Mouse (Mus musculus) heart, adult 2 months (tissue): ENCODE measurements around the gene Cel. TPM values are rescaled to one million over a fixed set of nuclear protein-coding genes. Genes with fewer than 3 reads are reported as not detected.

Experiments used
- DNase-seq, 2 experiments: peaks; one replicate each; pipeline ENCODE4 v3.0.0; 2021
- H3K27ac ChIP-seq: fragments of 200-600 bp; 2 replicates; pipeline ENCODE4 v1.8.1; 2022
- H3K27me3 ChIP-seq: fragments of 200-500 bp; 2 replicates; pipeline ENCODE4 v1.6.1; 2012; ENCODE audit warnings: mild to moderate bottlenecking, low read length, inconsistent platforms, mixed read lengths; ENCODE audit not compliant: control insufficient read depth, insufficient read depth
- H3K36me3 ChIP-seq: fragments of 200-500 bp; 2 replicates; pipeline ENCODE4 v1.6.1; 2012; ENCODE audit warnings: low read length, inconsistent platforms; ENCODE audit not compliant: control insufficient read depth, insufficient read depth
- H3K4me1 ChIP-seq: fragments of 200-500 bp; 2 replicates; pipeline ENCODE4 v1.6.1; 2011; ENCODE audit warnings: low read length; ENCODE audit not compliant: control insufficient read depth, insufficient read depth
- H3K4me3 ChIP-seq: fragments of 200-600 bp; 2 replicates; pipeline ENCODE4 v1.8.1; 2022
- H3K79me2 ChIP-seq: fragments of 200-500 bp; replicated peaks from 2 replicates; pipeline ENCODE4 v1.6.1; 2012; ENCODE audit warnings: mild to moderate bottlenecking, inconsistent platforms, low read length, moderate library complexity, mixed read lengths; ENCODE audit not compliant: control insufficient read depth, insufficient read depth
- H3K9ac ChIP-seq: fragments of 200-500 bp; 2 replicates; pipeline ENCODE4 v1.6.1; 2012; ENCODE audit warnings: low read depth, mild to moderate bottlenecking, control low read depth, inconsistent platforms, low read length, mixed read lengths
- CTCF ChIP-seq: fragments of 200-600 bp; IDR thresholded peaks from 2 replicates; pipeline ENCODE4 v1.8.1; 2022; ENCODE audit warnings: antibody characterized with exemption, mild to moderate bottlenecking, moderate library complexity
- EP300 ChIP-seq: fragments of 200-500 bp; IDR thresholded peaks from 2 replicates; pipeline ENCODE4 v1.6.1; 2011; ENCODE audit warnings: low read depth, low read length, control low read depth; ENCODE audit not compliant: insufficient read depth
- POLR2A ChIP-seq: fragments of 200-500 bp; IDR thresholded peaks from 2 replicates; pipeline ENCODE4 v1.6.1; 2011; ENCODE audit warnings: mild to moderate bottlenecking, low read depth, low read length, control low read depth; ENCODE audit not compliant: insufficient read depth
- WGBS: fragments of 180-500 bp; shearing (Covaris S2); methylation state at CpG from one replicate; pipeline ENCODE4 v1.1.7; 2018; 5-methylcytosine and 5-hydroxymethylcytosine counted together
- intact Hi-C: fragments of 180-260 bp; cut with DNase I; formaldehyde crosslinking; loops from one replicate; pipeline ENCODE4 v1.15.1; 2025
- polyA plus RNA-seq: library from polyadenylated mRNA; depleted of rRNA; stranded (reverse); fragments of >200 nt; gene quantifications from 2 replicates; pipeline ENCODE4 v1.2.3, GENCODE M21; 2012
- total RNA-seq, 2 experiments: library from RNA; stranded (reverse); gene quantifications; 2 replicates each; pipeline ENCODE4 v1.2.3; 2021

The Cel gene
- total and polyA plus RNA-seq, 3 experiments = not detected

- no peaks in the 10 kb centered on the region for H3K27me3 ChIP-seq
- 70% methylated on average over 4 of the region's 4 CpGs for WGBS
- no peak for DNase-seq
- no peaks in the 10 kb centered on the region for H3K79me2 ChIP-seq
- no peak for TF ChIP-seq POLR2A
- no peak for TF ChIP-seq CTCF
- TF ChIP-seq EP300 = no peak
- no peak overlapping the region for H3K4me3 ChIP-seq
- no peak overlapping the region; the same call in 1 of the 2 replicates for H3K27ac ChIP-seq
- H3K4me1 ChIP-seq = peaks cover 37% of the 10 kb centered on the region
- no peak overlapping the region for H3K9ac ChIP-seq
- no peaks in the 10 kb centered on the region for H3K36me3 ChIP-seq
- intact Hi-C loops = no loop called here
Measured at GRCm38 (mm10) chr2:28537634-28537920, 25.6 kb downstream of the Cel start.

GRCm38 (mm10) chr2:28536766-28537633, 26.2 kb downstream of the Cel start:
- no peak for DNase-seq
- 69% methylated on average over 11 of the region's 11 CpGs for WGBS
- H3K36me3 ChIP-seq = no peaks in the 10 kb centered on the region
- peaks cover 37% of the 10 kb centered on the region for H3K4me1 ChIP-seq
- intact Hi-C loops = no loop called here
- H3K79me2 ChIP-seq = no peaks in the 10 kb centered on the region
- peak overlapping the region; percentile 47; the same call in 1 of the 2 replicates for H3K27ac ChIP-seq
- TF ChIP-seq CTCF (no peak), EP300 (no peak), POLR2A (no peak)
- H3K27me3 ChIP-seq = no peaks in the 10 kb centered on the region
- H3K9ac ChIP-seq = no peak overlapping the region
- H3K4me3 ChIP-seq = no peak overlapping the region

- intact Hi-C loops = no loop called here
- Histone ChIP-seq H3K4me3 (no peak overlapping the region), H3K36me3 (no peaks in the 10 kb centered on the region), H3K9ac (no peak overlapping the region), H3K27ac (peak overlapping the region; percentile 47; the same call in 1 of the 2 replicates), H3K4me1 (peaks cover 38% of the 10 kb centered on the region), H3K79me2 (no peaks in the 10 kb centered on the region), H3K27me3 (no peaks in the 10 kb centered on the region)
- WGBS = 35% methylated on average over 4 of the region's 4 CpGs
- DNase-seq = peak; percentile 36 to 46
- TF ChIP-seq CTCF = no peak
- TF ChIP-seq POLR2A = no peak
- TF ChIP-seq EP300 = no peak
Measured at GRCm38 (mm10) chr2:28536166-28536565, 27.0 kb downstream of the Cel start.

- H3K36me3 ChIP-seq = no peaks in the 10 kb centered on the region
- H3K79me2 ChIP-seq = no peaks in the 10 kb centered on the region
- intact Hi-C loops = no loop called here
- WGBS = 20% methylated on average over 7 of the region's 7 CpGs
- H3K27me3 ChIP-seq = no peaks in the 10 kb centered on the region
- H3K9ac ChIP-seq = no peak overlapping the region
- peak overlapping the region; percentile 90 for H3K27ac ChIP-seq
- peak; percentile 49 to 53 for DNase-seq
- peaks cover 40% of the 10 kb centered on the region for H3K4me1 ChIP-seq
- TF ChIP-seq CTCF (no peak), EP300 (no peak), POLR2A (no peak)
- peak overlapping the region; percentile 30 for H3K4me3 ChIP-seq
Measured at GRCm38 (mm10) chr2:28535650-28536049, 27.6 kb downstream of the Cel start.

GRCm38 (mm10) chr2:28535263-28535540, 28.0 kb downstream of the Cel start:
- no peak for DNase-seq
- intact Hi-C loops = no loop called here
- Histone ChIP-seq H3K4me3 (peak overlapping the region; percentile 30), H3K79me2 (no peaks in the 10 kb centered on the region), H3K36me3 (no peaks in the 10 kb centered on the region), H3K27me3 (no peaks in the 10 kb centered on the region), H3K9ac (peak overlapping the region; percentile 43), H3K4me1 (peaks cover 42% of the 10 kb centered on the region), H3K27ac (peak overlapping the region; percentile 90)
- TF ChIP-seq POLR2A (no peak), CTCF (no peak), EP300 (no peak)
- 25% methylated on average over 4 of the region's 4 CpGs for WGBS

- DNase-seq = peak; percentile 65 to 71
Measured at GRCm38 (mm10) chr2:28534436-28535262, 28.6 kb downstream of the Cel start.

More at GRCm38 (mm10) chr2:28534436-28535262, 28.6 kb downstream of the Cel start:
- intact Hi-C loops = no loop called here
- Histone ChIP-seq H3K4me3 (peak overlapping the region; percentile 88), H3K27me3 (no peaks in the 10 kb centered on the region), H3K4me1 (peaks cover 43% of the 10 kb centered on the region), H3K36me3 (no peaks in the 10 kb centered on the region), H3K27ac (peak overlapping the region; percentile 90), H3K79me2 (no peaks in the 10 kb centered on the region), H3K9ac (peak overlapping the region; percentile 86)
- 32% methylated on average over 11 of the region's 11 CpGs for WGBS
- TF ChIP-seq POLR2A (0 out of 2 replicates have a peak, but pooled peaks have one; percentile 33), CTCF (no peak), EP300 (peak; percentile 62; the same call in 1 of the 2 replicates)
